Mouse (Mus musculus) ES-CJ7 (cell line): ENCODE data around the gene Trim26.
"Not testable (repeated sequence)": the region's sequence is repeated elsewhere in the genome, so short reads cannot be mapped to it uniquely, and the experiment has no call there.

Experiments used
- DNase-seq: peaks from one replicate; pipeline ENCODE4 v3.0.0; 2011; ENCODE audit warnings: low read depth, low spot score

Gene Trim26

GRCm38 (mm10) chr17:36836874-36837647 is at the start of gene Trim26:
Trim26 (plus strand) TSS chr17:36837134.
- peak; percentile 97 for DNase-seq

GRCm38 (mm10) chr17:36788351-36788750 is 48.6 kb upstream of the Trim26 start:
- no peak for DNase-seq

GRCm38 (mm10) chr17:36788801-36789200 is 48.1 kb upstream of the Trim26 start:
- peak; percentile 78 for DNase-seq

- no peak for DNase-seq
Observed at GRCm38 (mm10) chr17:36799493-36799892, 37.4 kb upstream of the Trim26 start.

GRCm38 (mm10) chr17:36799921-36800462 is 36.9 kb upstream of the Trim26 start:
- not testable (repeated sequence) for DNase-seq

- no peak for DNase-seq
Observed at GRCm38 (mm10) chr17:36811871-36812270, 25.1 kb upstream of the Trim26 start, which contains the start of gene H2-M10.6. H2-M10.6 (plus strand) TSS chr17:36812171.

- DNase-seq, result peak; percentile 60
Observed at GRCm38 (mm10) chr17:36824005-36824404, 12.9 kb upstream of the Trim26 start.

GRCm38 (mm10) chr17:36825525-36825924 is 11.4 kb upstream of the Trim26 start:
- peak; percentile 70 for DNase-seq

- peak; percentile 83 for DNase-seq
Observed at GRCm38 (mm10) chr17:36826002-36826401, 10.9 kb upstream of the Trim26 start.

- DNase-seq, result no peak
Observed at GRCm38 (mm10) chr17:36828488-36828887, 8.4 kb upstream of the Trim26 start.

GRCm38 (mm10) chr17:36830470-36830869 is 6.5 kb upstream of the Trim26 start:
- DNase-seq, result no peak

GRCm38 (mm10) chr17:36832694-36833093 is 4.2 kb upstream of the Trim26 start:
- peak; percentile 70 for DNase-seq

GRCm38 (mm10) chr17:36835591-36836426 is 1.1 kb upstream of the Trim26 start:
- peak; percentile 90 for DNase-seq

- no peak for DNase-seq
Observed at GRCm38 (mm10) chr17:36836427-36836812, 514 bp upstream of the Trim26 start.

- DNase-seq, result no peak
Observed at GRCm38 (mm10) chr17:36839001-36839400, 2.1 kb downstream of the Trim26 start.

GRCm38 (mm10) chr17:36839931-36840330 is 3.0 kb downstream of the Trim26 start:
- DNase-seq, result no peak

- no peak for DNase-seq
Observed at GRCm38 (mm10) chr17:36840961-36841445, 4.1 kb downstream of the Trim26 start.

- DNase-seq, result no peak
Observed at GRCm38 (mm10) chr17:36843696-36844095, 6.8 kb downstream of the Trim26 start.

- peak; percentile 79 for DNase-seq
Observed at GRCm38 (mm10) chr17:36844286-36844719, 7.4 kb downstream of the Trim26 start.

- DNase-seq, result no peak
Observed at GRCm38 (mm10) chr17:36844725-36845124, 7.8 kb downstream of the Trim26 start.

- no peak for DNase-seq
Observed at GRCm38 (mm10) chr17:36848911-36849310, 12.0 kb downstream of the Trim26 start.

- DNase-seq, result no peak
Observed at GRCm38 (mm10) chr17:36849992-36850391, 13.1 kb downstream of the Trim26 start.
